Mouse (Mus musculus) myocyte (in vitro differentiated cells): Measurements from ENCODE around the gene Cntn4.

ENCODE experiments used
- CEBPB ChIP-seq: IDR thresholded peaks from 2 replicates; pipeline ENCODE4 v1.6.1; 2011; ENCODE audit warnings: mild to moderate bottlenecking, moderate library complexity; ENCODE audit not compliant: poor library complexity, insufficient read depth, severe bottlenecking
- E2F4 ChIP-seq: IDR thresholded peaks from one replicate; pipeline ENCODE4 v1.6.1; 2011; ENCODE audit warnings: mild to moderate bottlenecking, control low read depth, moderate library complexity; ENCODE audit not compliant: insufficient read depth
- MAX ChIP-seq: IDR thresholded peaks from one replicate; pipeline ENCODE4 v1.6.1; 2011; ENCODE audit warnings: low read depth, mild to moderate bottlenecking, control low read depth
- MYOD1 ChIP-seq, 3 experiments: IDR thresholded peaks; one replicate each; pipeline ENCODE4 v1.6.1; 2011; ENCODE audit warnings: control low read depth in 2 of 3, low read depth in 2 of 3, mild to moderate bottlenecking in 2 of 3, moderate library complexity in 1 of 3; ENCODE audit not compliant: insufficient read length in 2 of 3, control insufficient read depth in 1 of 3
- POLR2A ChIP-seq: IDR thresholded peaks from one replicate; pipeline ENCODE4 v1.6.1; 2011; ENCODE audit warnings: low read depth, mild to moderate bottlenecking, control low read depth, moderate library complexity; ENCODE audit not compliant: insufficient read length
- POLR2AphosphoS2 ChIP-seq: IDR thresholded peaks from one replicate; pipeline ENCODE4 v1.6.1; 2011; ENCODE audit warnings: low read depth, control low read depth; ENCODE audit not compliant: insufficient read length
- SRF ChIP-seq: IDR thresholded peaks from one replicate; pipeline ENCODE4 v1.6.1; 2011; ENCODE audit warnings: low read depth; ENCODE audit not compliant: control insufficient read depth, insufficient read length
- TCF12 ChIP-seq: IDR thresholded peaks from one replicate; pipeline ENCODE4 v1.6.1; 2011; ENCODE audit warnings: mild to moderate bottlenecking, control low read depth; ENCODE audit not compliant: poor library complexity, insufficient read depth, severe bottlenecking
- USF1 ChIP-seq: IDR thresholded peaks from one replicate; pipeline ENCODE4 v1.6.1; 2011; ENCODE audit warnings: low read depth, mild to moderate bottlenecking, control low read depth, moderate library complexity

- TF ChIP-seq TCF12 (no peak), MAX (no peak), POLR2A (no peak), SRF (no peak), POLR2AphosphoS2 (no peak), E2F4 (no peak), MYOD1 (IDR thresholded peaks at IDR 0.05; ENCODE audit: control insufficient read depth in 1 of 3, insufficient read length in 2 of 3, low read depth in 2 of 3) (no peak), CEBPB (no peak), USF1 (no peak)
Measured at GRCm38 (mm10) chr6:106565769-106566459, 888.5 kb downstream of the Cntn4 start.
